Mouse (Mus musculus) midbrain, embryonic 13.5 days (tissue): ENCODE results near the gene Dcdc2a. TPM values are rescaled to one million over a fixed set of nuclear protein-coding genes. Genes with fewer than 3 reads are reported as not detected.
A peak's percentile ranks its signal among the peaks of the same experiment; 100 is the strongest.

ENCODE experiments used
- ATAC-seq: fragments of 200-750 bp; cut with Nextera tagmentation; 2 replicates; pipeline ENCODE4 v1.8.0; 2017; ENCODE audit warnings: mild to moderate bottlenecking, moderate TSS enrichment, moderate library complexity
- H3K27ac ChIP-seq: fragments of 300-500 bp; sonication (generic); 2 replicates; pipeline ENCODE4 v1.5.1; 2015; ENCODE audit warnings: inconsistent platforms, mild to moderate bottlenecking, moderate library complexity
- H3K27me3 ChIP-seq: fragments of 300-500 bp; sonication (generic); 2 replicates; pipeline ENCODE4 v1.6.1; 2015; ENCODE audit warnings: mild to moderate bottlenecking, inconsistent platforms
- H3K36me3 ChIP-seq: fragments of 300-500 bp; sonication (generic); 2 replicates; pipeline ENCODE4 v1.6.1; 2015; ENCODE audit warnings: mild to moderate bottlenecking, inconsistent platforms
- H3K4me1 ChIP-seq: fragments of 300-500 bp; sonication (generic); replicated peaks from 2 replicates; pipeline ENCODE4 v1.6.1; 2015; ENCODE audit warnings: inconsistent platforms
- H3K4me2 ChIP-seq: fragments of 300-500 bp; sonication (generic); replicated peaks from 2 replicates; pipeline ENCODE4 v1.6.1; 2015; ENCODE audit warnings: moderate library complexity, mild to moderate bottlenecking, inconsistent platforms
- H3K4me3 ChIP-seq: fragments of 300-500 bp; sonication (generic); replicated peaks from 2 replicates; pipeline ENCODE4 v1.5.1; 2015; ENCODE audit warnings: mild to moderate bottlenecking, inconsistent platforms
- H3K9ac ChIP-seq: fragments of 300-500 bp; sonication (generic); replicated peaks from 2 replicates; pipeline ENCODE4 v1.6.1; 2015; ENCODE audit warnings: mild to moderate bottlenecking, inconsistent platforms
- H3K9me3 ChIP-seq: fragments of 300-500 bp; sonication (generic); 2 replicates; pipeline ENCODE4 v1.6.1; 2016; ENCODE audit warnings: mild to moderate bottlenecking, inconsistent platforms
- WGBS: fragments of 180-500 bp; shearing (Covaris S2); methylation state at CpG from one replicate; pipeline ENCODE4 v1.1.7; 2015; 5-methylcytosine and 5-hydroxymethylcytosine counted together
- polyA plus RNA-seq: library from polyadenylated mRNA; unstranded; fragments of >200 nt; fragmentation: Nextera tagmentation; extraction: Ambion mirVana; gene quantifications from 2 replicates; pipeline ENCODE4 v1.2.1, GENCODE M21; 2015

Gene Dcdc2a
- polyA plus RNA-seq, 1 experiment from 2014 or later: 3.0 TPM

- WGBS: 79% methylated on average over 5 of the region's 5 CpGs
- H3K4me3 ChIP-seq: no peak overlapping the region
- no peak overlapping the region for H3K4me2 ChIP-seq
- no peaks in the 10 kb centered on the region for H3K36me3 ChIP-seq
- ATAC-seq: no peak
- H3K4me1 ChIP-seq: no peaks in the 10 kb centered on the region
- H3K9ac ChIP-seq: no peak overlapping the region
- H3K9me3 ChIP-seq: no peaks in the 10 kb centered on the region
- no peak overlapping the region for H3K27ac ChIP-seq
- H3K27me3 ChIP-seq: no peaks in the 10 kb centered on the region
Observed at GRCm38 (mm10) chr13:25098578-25098977, 42.8 kb downstream of the Dcdc2a start.

GRCm38 (mm10) chr13:25099508-25099907, 43.7 kb downstream of the Dcdc2a start:
- no peak overlapping the region for H3K27ac ChIP-seq
- no peaks in the 10 kb centered on the region for H3K4me1 ChIP-seq
- WGBS: 76% methylated on average over 3 of the region's 3 CpGs
- H3K36me3 ChIP-seq: no peaks in the 10 kb centered on the region
- no peak overlapping the region for H3K9ac ChIP-seq
- no peak overlapping the region for H3K4me3 ChIP-seq
- ATAC-seq: no peak
- H3K27me3 ChIP-seq: no peaks in the 10 kb centered on the region
- no peak overlapping the region for H3K4me2 ChIP-seq
- no peaks in the 10 kb centered on the region for H3K9me3 ChIP-seq

GRCm38 (mm10) chr13:25100581-25100980, 44.8 kb downstream of the Dcdc2a start:
- H3K4me2 ChIP-seq: no peak overlapping the region

GRCm38 (mm10) chr13:25105671-25106070, 49.9 kb downstream of the Dcdc2a start:
- Histone ChIP-seq H3K9ac (no peak overlapping the region), H3K4me3 (no peak overlapping the region), H3K27me3 (no peaks in the 10 kb centered on the region), H3K4me1 (no peaks in the 10 kb centered on the region), H3K9me3 (no peaks in the 10 kb centered on the region), H3K4me2 (no peak overlapping the region), H3K36me3 (no peaks in the 10 kb centered on the region), H3K27ac (no peak overlapping the region)
- ATAC-seq: no peak

More at GRCm38 (mm10) chr13:25100581-25100980, 44.8 kb downstream of the Dcdc2a start:
- 81% methylated on average over 6 of the region's 6 CpGs for WGBS
- Histone ChIP-seq H3K9ac (no peak overlapping the region), H3K4me1 (no peaks in the 10 kb centered on the region), H3K4me3 (no peak overlapping the region), H3K9me3 (no peaks in the 10 kb centered on the region), H3K27me3 (no peaks in the 10 kb centered on the region), H3K36me3 (no peaks in the 10 kb centered on the region), H3K27ac (no peak overlapping the region)
- ATAC-seq: no peak

GRCm38 (mm10) chr13:25106740-25107139, 50.9 kb downstream of the Dcdc2a start:
- 89% methylated on average over 5 of the region's 5 CpGs for WGBS
- no peak overlapping the region for H3K4me2 ChIP-seq
- H3K9me3 ChIP-seq: no peaks in the 10 kb centered on the region
- H3K4me3 ChIP-seq: no peak overlapping the region
- no peaks in the 10 kb centered on the region for H3K36me3 ChIP-seq
- no peaks in the 10 kb centered on the region for H3K27me3 ChIP-seq
- ATAC-seq: no peak
- no peak overlapping the region for H3K9ac ChIP-seq
- H3K27ac ChIP-seq: no peak overlapping the region
- H3K4me1 ChIP-seq: no peaks in the 10 kb centered on the region

- no peaks in the 10 kb centered on the region for H3K9me3 ChIP-seq
- H3K9ac ChIP-seq: no peak overlapping the region
- H3K36me3 ChIP-seq: no peaks in the 10 kb centered on the region
- no peak for ATAC-seq
- no peaks in the 10 kb centered on the region for H3K27me3 ChIP-seq
- H3K4me2 ChIP-seq: no peak overlapping the region
- no peak overlapping the region for H3K27ac ChIP-seq
- no peak overlapping the region for H3K4me3 ChIP-seq
- H3K4me1 ChIP-seq: no peaks in the 10 kb centered on the region
- WGBS: 91% methylated on average over 3 of the region's 3 CpGs
Observed at GRCm38 (mm10) chr13:25108353-25108752, 52.5 kb downstream of the Dcdc2a start.

- Histone ChIP-seq H3K36me3 (no peaks in the 10 kb centered on the region), H3K9me3 (no peaks in the 10 kb centered on the region), H3K9ac (no peak overlapping the region), H3K27ac (no peak overlapping the region), H3K4me2 (no peak overlapping the region), H3K27me3 (no peaks in the 10 kb centered on the region), H3K4me3 (no peak overlapping the region), H3K4me1 (0 out of 2 replicates have a peak, but pooled peaks cover 3% of the 10 kb centered on the region)
- WGBS: 83% methylated on average over 5 of the region's 5 CpGs
- ATAC-seq: no peak
Observed at GRCm38 (mm10) chr13:25110592-25111095, 54.8 kb downstream of the Dcdc2a start.

GRCm38 (mm10) chr13:25115429-25115881, 59.7 kb downstream of the Dcdc2a start:
- H3K27me3 ChIP-seq: 0 out of 2 replicates have a peak, but pooled peaks cover 3% of the 10 kb centered on the region
- H3K36me3 ChIP-seq: no peaks in the 10 kb centered on the region
- H3K9me3 ChIP-seq: no peaks in the 10 kb centered on the region
- peak overlapping the region; percentile 56 for H3K9ac ChIP-seq
- peak overlapping the region; percentile 63 for H3K4me2 ChIP-seq
- WGBS: 33% methylated on average over 12 of the region's 12 CpGs
- H3K4me1 ChIP-seq: 0 out of 2 replicates have a peak, but pooled peaks cover 3% of the 10 kb centered on the region
- peak; percentile 84 for ATAC-seq
- H3K4me3 ChIP-seq: peak overlapping the region; percentile 40
- H3K27ac ChIP-seq: no peak overlapping the region

- no peak overlapping the region for H3K27ac ChIP-seq
- H3K9me3 ChIP-seq: no peaks in the 10 kb centered on the region
- 5% methylated on average over 11 of the region's 11 CpGs for WGBS
- 0 out of 2 replicates have a peak, but pooled peaks cover 3% of the 10 kb centered on the region for H3K27me3 ChIP-seq
- H3K36me3 ChIP-seq: no peaks in the 10 kb centered on the region
- 0 out of 2 replicates have a peak overlapping the region, but pooled peaks have one; percentile 56 for H3K9ac ChIP-seq
- peak overlapping the region; percentile 40 for H3K4me3 ChIP-seq
- peak; percentile 44; the same call in 1 of the 2 replicates for ATAC-seq
- 0 out of 2 replicates have a peak, but pooled peaks cover 3% of the 10 kb centered on the region for H3K4me1 ChIP-seq
- H3K4me2 ChIP-seq: peak overlapping the region; percentile 63
Observed at GRCm38 (mm10) chr13:25115971-25116370, 60.2 kb downstream of the Dcdc2a start.

GRCm38 (mm10) chr13:25122740-25123335, 67.0 kb downstream of the Dcdc2a start:
- Histone ChIP-seq H3K4me1 (peaks cover 8% of the 10 kb centered on the region; the same call in 1 of the 2 replicates), H3K27ac (no peak overlapping the region), H3K36me3 (no peaks in the 10 kb centered on the region), H3K4me2 (no peak overlapping the region), H3K9me3 (no peaks in the 10 kb centered on the region), H3K4me3 (no peak overlapping the region), H3K27me3 (no peaks in the 10 kb centered on the region), H3K9ac (no peak overlapping the region)
- 65% methylated on average over 8 of the region's 8 CpGs for WGBS
- no peak for ATAC-seq

- H3K27ac ChIP-seq: no peak overlapping the region
- no peak overlapping the region for H3K4me2 ChIP-seq
- H3K9me3 ChIP-seq: no peaks in the 10 kb centered on the region
- H3K4me1 ChIP-seq: peaks cover 8% of the 10 kb centered on the region; the same call in 1 of the 2 replicates
- no peak overlapping the region for H3K4me3 ChIP-seq
- WGBS: 50% methylated on average over 1 of the region's 2 CpGs
- no peaks in the 10 kb centered on the region for H3K36me3 ChIP-seq
- no peak for ATAC-seq
- H3K27me3 ChIP-seq: no peaks in the 10 kb centered on the region
- no peak overlapping the region for H3K9ac ChIP-seq
Observed at GRCm38 (mm10) chr13:25127216-25127615, 71.4 kb downstream of the Dcdc2a start.

- WGBS: 92% methylated on average over 6 of the region's 6 CpGs
- Histone ChIP-seq H3K9ac (no peak overlapping the region), H3K36me3 (no peaks in the 10 kb centered on the region)
Observed at GRCm38 (mm10) chr13:25127806-25128205, 72.0 kb downstream of the Dcdc2a start.

More at GRCm38 (mm10) chr13:25127806-25128205, 72.0 kb downstream of the Dcdc2a start:
- Histone ChIP-seq H3K4me1 (peaks cover 8% of the 10 kb centered on the region; the same call in 1 of the 2 replicates), H3K4me2 (no peak overlapping the region), H3K27me3 (no peaks in the 10 kb centered on the region), H3K9me3 (no peaks in the 10 kb centered on the region), H3K4me3 (no peak overlapping the region), H3K27ac (no peak overlapping the region)
- no peak for ATAC-seq
